Mouse (Mus musculus) forebrain, embryonic 10.5 days (tissue): ENCODE results near the gene Pramel4. TPM values are rescaled to one million over a fixed set of nuclear protein-coding genes. Genes with fewer than 3 reads are reported as not detected.
"Not testable (repeated sequence)": the region's sequence is repeated elsewhere in the genome, so short reads cannot be mapped to it uniquely, and the experiment has no call there.

ENCODE experiments used
- DNase-seq: peaks from one replicate; pipeline ENCODE4 v3.0.0-alpha.2; 2017; ENCODE audit warnings: low spot score; ENCODE audit errors: extremely low spot score
- H3K27ac ChIP-seq: fragments of 300-500 bp; sonication (generic); 2 replicates; pipeline ENCODE4 v1.5.1; 2016; ENCODE audit warnings: mild to moderate bottlenecking
- H3K27me3 ChIP-seq: fragments of 300-500 bp; sonication (generic); 2 replicates; pipeline ENCODE4 v1.6.1; 2016; ENCODE audit warnings: mild to moderate bottlenecking; ENCODE audit not compliant: poor library complexity, severe bottlenecking
- H3K36me3 ChIP-seq: fragments of 300-500 bp; sonication (generic); replicated peaks from 2 replicates; pipeline ENCODE4 v1.6.1; 2016; ENCODE audit warnings: mild to moderate bottlenecking, moderate library complexity
- H3K4me1 ChIP-seq: fragments of 300-500 bp; sonication (generic); 2 replicates; pipeline ENCODE4 v1.6.1; 2016
- H3K4me3 ChIP-seq: fragments of 300-500 bp; sonication (generic); 2 replicates; pipeline ENCODE4 v1.5.1; 2016; ENCODE audit warnings: mild to moderate bottlenecking, moderate library complexity
- H3K9me3 ChIP-seq: fragments of 300-500 bp; sonication (generic); 2 replicates; pipeline ENCODE4 v1.6.1; 2016; ENCODE audit warnings: mild to moderate bottlenecking, moderate library complexity
- WGBS: fragments of 180-500 bp; shearing (Covaris S2); methylation state at CpG from one replicate; pipeline ENCODE4 v1.1.7; 2016; 5-methylcytosine and 5-hydroxymethylcytosine counted together
- polyA plus RNA-seq: library from polyadenylated mRNA; unstranded; fragments of >200 nt; fragmentation: Nextera tagmentation; extraction: Ambion mirVana; gene quantifications from 2 replicates; pipeline ENCODE4 v1.2.1, GENCODE M21; 2016

Gene Pramel4
- polyA plus RNA-seq = not detected in 2 replicates

DNA sequence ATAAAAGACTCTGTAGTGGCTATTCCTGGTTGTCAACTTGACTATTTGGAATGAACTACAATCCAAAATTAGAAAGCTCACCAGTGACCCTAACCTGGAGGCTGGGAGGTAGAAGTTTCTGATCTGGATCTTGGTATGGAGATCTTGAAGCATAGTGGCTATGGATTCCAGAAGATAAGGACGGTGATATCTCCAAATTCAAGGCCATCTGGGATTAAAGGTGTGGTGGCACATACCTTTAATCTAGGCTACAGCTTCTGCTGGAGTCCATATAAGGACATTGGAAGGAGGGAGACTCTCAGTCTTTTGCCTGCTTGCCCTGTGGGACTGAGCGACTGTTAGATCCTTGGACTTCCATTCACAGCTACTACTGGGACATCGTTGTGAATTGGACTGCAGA is at the start of gene Pramel4:
TSS of gene Pramel4 (plus strand) at position 301 of the 400 bp plus-strand sequence.
- peaks cover 21% of the 10 kb centered on the region; the same call in 1 of the 2 replicates for H3K9me3 ChIP-seq
- H3K4me1 ChIP-seq, DNase-seq, H3K36me3 ChIP-seq, H3K27ac ChIP-seq, H3K4me3 ChIP-seq, H3K27me3 ChIP-seq: not testable (repeated sequence)
- WGBS = 89% methylated on average over 3 of the region's 3 CpGs

DNA sequence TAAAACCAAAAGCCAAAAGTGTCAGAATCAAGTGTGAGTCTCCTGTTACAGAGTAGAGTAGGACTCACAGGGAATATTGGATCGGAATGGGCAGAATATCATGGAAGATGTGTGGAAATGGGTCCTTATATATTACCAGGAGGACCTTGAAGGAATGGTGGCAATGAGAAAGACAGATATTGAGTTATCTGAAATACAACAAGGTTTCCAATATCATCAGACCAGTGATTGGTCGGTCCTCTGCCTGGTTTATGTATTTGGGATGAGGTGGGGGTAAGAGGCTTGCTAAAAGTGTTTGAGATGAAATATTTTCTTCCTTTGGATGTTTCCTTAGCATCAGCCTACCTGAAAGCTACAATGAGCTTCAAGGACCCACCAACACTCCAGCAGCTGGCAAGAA is 47.2 kb downstream of the Pramel4 start, which contains the start of gene Gm13102:
TSS of gene Gm13102 (plus strand) at position 301 of the 400 bp plus-strand sequence.
- H3K9me3 ChIP-seq, H3K4me3 ChIP-seq, H3K27me3 ChIP-seq, H3K4me1 ChIP-seq, H3K36me3 ChIP-seq, DNase-seq, H3K27ac ChIP-seq: not testable (repeated sequence)
- 100% methylated on average over 1 of the region's 2 CpGs for WGBS

Other genes starting within 250 kb of the Pramel4 start
- not detected in 2 replicates for gene Gm13084, start 243.0 kb upstream of the Pramel4 start, polyA plus RNA-seq
- not detected in 2 replicates for gene Gm13103, start 212.6 kb upstream of the Pramel4 start, polyA plus RNA-seq
- gene Pramef6, start 158.7 kb upstream of the Pramel4 start, polyA plus RNA-seq = not detected in 2 replicates
- not detected in 2 replicates for gene Pramef25, start 108.1 kb upstream of the Pramel4 start, polyA plus RNA-seq
- gene Gm13101, start 92.2 kb upstream of the Pramel4 start, polyA plus RNA-seq = not detected in 2 replicates
- not detected in 2 replicates for gene Pramef17, start 64.8 kb upstream of the Pramel4 start, polyA plus RNA-seq
- gene Gm13102, start 47.3 kb downstream of the Pramel4 start, polyA plus RNA-seq = not detected in 2 replicates
- gene Oog3, start 103.5 kb downstream of the Pramel4 start, polyA plus RNA-seq = not detected in 2 replicates
- gene Oog2, start 131.6 kb downstream of the Pramel4 start, polyA plus RNA-seq = not detected in 2 replicates
- not detected in 2 replicates for gene C87977, start 154.2 kb downstream of the Pramel4 start, polyA plus RNA-seq
- not detected in 2 replicates for gene Pramel5, start 221.4 kb downstream of the Pramel4 start, polyA plus RNA-seq